8 mouse cellular contexts compared by ENCODE assay signal in genomic region chr13:16829589-16829988, GRCm38 (mm10).
DNase-seq lines count a peak whose midpoint lies in the region; ATAC-seq and TF ChIP-seq lines count a peak whose summit lies in the region.
"Had no signal": no experiment of that assay in that cellular context is flagged by ENCODE, and none has a peak within 500 bp of the region (broad histone marks: within the 10 kb centered on the region; RNA-seq: fewer than 3 reads in every experiment).

No protein-coding gene starts in this region.

- H3K4me2 ChIP-seq in heart, embryonic 16.5 days (ENCODE audit: low read depth, low read length) = no peak overlapping the region
- H3K4me2 ChIP-seq in midbrain, embryonic 13.5 days (replicated peaks) = no peak overlapping the region
- no peak overlapping the region for H3K4me2 ChIP-seq in embryonic facial prominence, embryonic 12.5 days (replicated peaks)
- H3K4me2 ChIP-seq: liver, embryonic 15.5 days had no signal

- DNase-seq in heart, adult 2 months = no peak
- no peak for DNase-seq in midbrain, embryonic 10.5 days (ENCODE audit: low spot score)
- DNase-seq in kidney, postnatal 4 days = peak; percentile 23 to 30
- DNase-seq in gastrocnemius, postnatal 36 days = no peak

- no peak for TF ChIP-seq POLR2A in heart, adult 2 months (IDR thresholded peaks at IDR 0.05; ENCODE audit: insufficient read depth, low read depth, low read length)

- peak overlapping the region; percentile 51 for H3K27ac ChIP-seq in heart, embryonic 16.5 days (ENCODE audit: low read length)
- H3K27ac ChIP-seq in heart, adult 2 months = no peak overlapping the region
- no peak overlapping the region for H3K27ac ChIP-seq in midbrain, embryonic 13.5 days
- no peak overlapping the region for H3K27ac ChIP-seq in midbrain, embryonic 10.5 days (replicated peaks)
- no peak overlapping the region; the same call in 1 of the 2 replicates for H3K27ac ChIP-seq in embryonic facial prominence, embryonic 12.5 days
- H3K27ac ChIP-seq: liver, embryonic 15.5 days had no signal

- no peak for TF ChIP-seq CTCF in heart, adult 2 months (IDR thresholded peaks at IDR 0.05)

- H3K4me1 ChIP-seq in heart, embryonic 16.5 days (ENCODE audit: control insufficient read depth, insufficient read depth, low read length) = peaks cover 2% of the 10 kb centered on the region; the same call in 1 of the 2 replicates
- H3K4me1 ChIP-seq in heart, adult 2 months (ENCODE audit: control insufficient read depth, insufficient read depth, low read length) = no peaks in the 10 kb centered on the region
- no peaks in the 10 kb centered on the region for H3K4me1 ChIP-seq in midbrain, embryonic 13.5 days (replicated peaks)
- H3K4me1 ChIP-seq in midbrain, embryonic 10.5 days = no peaks in the 10 kb centered on the region
- 0 out of 2 replicates have a peak, but pooled peaks cover 7% of the 10 kb centered on the region for H3K4me1 ChIP-seq in embryonic facial prominence, embryonic 12.5 days
- H3K4me1 ChIP-seq: liver, embryonic 15.5 days had no signal

- ATAC-seq in heart, embryonic 16.5 days (replicated peaks; ENCODE audit: extremely low read depth, insufficient read depth, low FRiP score) = no peak
- ATAC-seq in midbrain, embryonic 13.5 days = peak; percentile 45; the same call in 1 of the 2 replicates
- ATAC-seq in embryonic facial prominence, embryonic 12.5 days (ENCODE audit: insufficient number of reproducible peaks, insufficient read depth, low FRiP score, low TSS enrichment) = 0 out of 2 replicates have a peak, but pooled peaks have one; percentile 41

- intact Hi-C loops in heart, adult 2 months (cut with DNase I) = loop anchor here (10.0 kb wide), 1 partner anchor 815 kb away; the partner anchor contains the start of gene Inhba
- intact Hi-C loops in gastrocnemius, postnatal 36 days (cut with DNase I) = no loop called here

- no peak overlapping the region for H3K4me3 ChIP-seq in heart, embryonic 16.5 days (ENCODE audit: low read length)
- no peak overlapping the region for H3K4me3 ChIP-seq in heart, adult 2 months
- no peak overlapping the region for H3K4me3 ChIP-seq in midbrain, embryonic 13.5 days (replicated peaks)
- H3K4me3 ChIP-seq in midbrain, embryonic 10.5 days = no peak overlapping the region
- no peak overlapping the region for H3K4me3 ChIP-seq in embryonic facial prominence, embryonic 12.5 days
- H3K4me3 ChIP-seq: liver, embryonic 15.5 days had no signal

- no peak overlapping the region for H3K9ac ChIP-seq in heart, embryonic 16.5 days (ENCODE audit: low read length)
- H3K9ac ChIP-seq in heart, adult 2 months (ENCODE audit: low read depth, low read length) = no peak overlapping the region
- no peak overlapping the region for H3K9ac ChIP-seq in midbrain, embryonic 13.5 days (replicated peaks)
- H3K9ac ChIP-seq in embryonic facial prominence, embryonic 12.5 days = no peak overlapping the region
- H3K9ac ChIP-seq: liver, embryonic 15.5 days had no signal

- H3K9me3 ChIP-seq in heart, embryonic 16.5 days (replicated peaks; ENCODE audit: control insufficient read depth, low read length) = no peaks in the 10 kb centered on the region
- H3K9me3 ChIP-seq in midbrain, embryonic 13.5 days = no peaks in the 10 kb centered on the region
- no peaks in the 10 kb centered on the region for H3K9me3 ChIP-seq in midbrain, embryonic 10.5 days (replicated peaks)
- no peaks in the 10 kb centered on the region for H3K9me3 ChIP-seq in embryonic facial prominence, embryonic 12.5 days
- H3K9me3 ChIP-seq: liver, embryonic 15.5 days had no signal

- no peaks in the 10 kb centered on the region for H3K36me3 ChIP-seq in heart, embryonic 16.5 days (ENCODE audit: control insufficient read depth, insufficient read depth)
- no peaks in the 10 kb centered on the region for H3K36me3 ChIP-seq in heart, adult 2 months (ENCODE audit: control insufficient read depth, insufficient read depth, low read length)
- no peaks in the 10 kb centered on the region for H3K36me3 ChIP-seq in midbrain, embryonic 13.5 days
- no peaks in the 10 kb centered on the region for H3K36me3 ChIP-seq in midbrain, embryonic 10.5 days
- H3K36me3 ChIP-seq in embryonic facial prominence, embryonic 12.5 days = no peaks in the 10 kb centered on the region
- H3K36me3 ChIP-seq: liver, embryonic 15.5 days had no signal

- WGBS in heart, embryonic 16.5 days = 37% methylated on average over 2 of the region's 2 CpGs
- WGBS in heart, adult 2 months = 55% methylated on average over 2 of the region's 2 CpGs
- 63% methylated on average over 2 of the region's 2 CpGs for WGBS in midbrain, embryonic 13.5 days
- 76% methylated on average over 2 of the region's 2 CpGs for WGBS in midbrain, embryonic 10.5 days
- 49% methylated on average over 2 of the region's 2 CpGs for whole genome bisulfite sequencing in embryonic facial prominence, embryonic 12.5 days

- no peaks in the 10 kb centered on the region for H3K27me3 ChIP-seq in heart, embryonic 16.5 days (ENCODE audit: control insufficient read depth, insufficient read depth, low read length)
- H3K27me3 ChIP-seq in heart, adult 2 months (ENCODE audit: control insufficient read depth, insufficient read depth, low read length) = no peaks in the 10 kb centered on the region
- no peaks in the 10 kb centered on the region for H3K27me3 ChIP-seq in midbrain, embryonic 13.5 days
- H3K27me3 ChIP-seq in midbrain, embryonic 10.5 days (ENCODE audit: low read depth, poor library complexity, severe bottlenecking) = no peaks in the 10 kb centered on the region
- H3K27me3 ChIP-seq in embryonic facial prominence, embryonic 12.5 days = no peaks in the 10 kb centered on the region
- H3K27me3 ChIP-seq: liver, embryonic 15.5 days had no signal

- TF ChIP-seq EP300 in heart, adult 2 months (IDR thresholded peaks at IDR 0.05; ENCODE audit: insufficient read depth, low read depth, low read length) = no peak

- H3K79me2 ChIP-seq in heart, adult 2 months (replicated peaks; ENCODE audit: control insufficient read depth, insufficient read depth, low read length) = no peaks in the 10 kb centered on the region

Comparison
In these comparisons a context has a peak if more than half of its experiments do, and no peak if none do; other contexts are left out.
1. DNase-seq: peak in kidney, postnatal 4 days (2 of 2); none in heart, adult 2 months (0 of 2), midbrain, embryonic 10.5 days (single experiment) and gastrocnemius, postnatal 36 days (0 of 2).